Mouse (Mus musculus) left cerebral cortex, adult 2 months (tissue): ENCODE results near the gene Grhl1. TPM values are rescaled to one million over a fixed set of nuclear protein-coding genes. Genes with fewer than 3 reads are reported as not detected.
"Not testable (repeated sequence)": the region's sequence is repeated elsewhere in the genome, so short reads cannot be mapped to it uniquely, and the experiment has no call there.

ENCODE experiments used
- DNase-seq, 2 experiments: peaks; one replicate each; pipeline ENCODE4 v3.0.0; 2021 to 2022; ENCODE audit warnings: low spot score in 2 of 2, mixed read lengths in 1 of 2; ENCODE audit errors: extremely low spot score in 1 of 2
- H3K27ac ChIP-seq: fragments of 200-600 bp; 2 replicates; pipeline ENCODE4 v1.8.1; 2022
- H3K4me3 ChIP-seq: fragments of 200-600 bp; 2 replicates; pipeline ENCODE4 v1.8.1; 2022
- CTCF ChIP-seq: fragments of 200-600 bp; IDR thresholded peaks from 2 replicates; pipeline ENCODE4 v1.8.1; 2022; ENCODE audit warnings: antibody characterized with exemption, mild to moderate bottlenecking, moderate library complexity
- intact Hi-C: fragments of 180-260 bp; cut with DNase I; formaldehyde crosslinking; loops from one replicate; pipeline ENCODE4 v1.15.1; 2025
- total RNA-seq, 2 experiments: library from RNA; stranded (reverse); gene quantifications; 2 replicates each; pipeline ENCODE4 v1.2.3; 2021

Gene Grhl1
- total RNA-seq, 2 experiments from 2014 or later: 13.1 to 13.2 TPM

- intact Hi-C loops: no loop called here
Observed at GRCm38 (mm10) chr12:24627215-24627614, 55.1 kb downstream of the Grhl1 start.

GRCm38 (mm10) chr12:24630220-24630619 lies 58.1 kb downstream of the Grhl1 start:
- DNase-seq: no peak
- no peak overlapping the region for H3K27ac ChIP-seq
- no peak overlapping the region for H3K4me3 ChIP-seq
- intact Hi-C loops: loop anchor here (2.0 kb wide), 1 partner anchor 67 kb away; no protein-coding TSS in a partner anchor
- TF ChIP-seq CTCF: peak; percentile 59

More at GRCm38 (mm10) chr12:24627215-24627614, 55.1 kb downstream of the Grhl1 start:
- H3K27ac ChIP-seq: no peak overlapping the region
- no peak overlapping the region for H3K4me3 ChIP-seq
- no peak for TF ChIP-seq CTCF
- no peak for DNase-seq

- Histone ChIP-seq H3K27ac (no peak overlapping the region), H3K4me3 (no peak overlapping the region)
- no peak for DNase-seq
- intact Hi-C loops: no loop called here
- TF ChIP-seq CTCF: no peak
Observed at GRCm38 (mm10) chr12:24632404-24632803, 60.3 kb downstream of the Grhl1 start.

- H3K27ac ChIP-seq: peak overlapping the region; percentile 65; the same call in 1 of the 2 replicates
- intact Hi-C loops: no loop called here
Observed at GRCm38 (mm10) chr12:24633753-24634191, 61.7 kb downstream of the Grhl1 start.

GRCm38 (mm10) chr12:24634212-24634611 lies 62.1 kb downstream of the Grhl1 start:
- intact Hi-C loops: no loop called here
- Histone ChIP-seq H3K4me3 (no peak overlapping the region), H3K27ac (peak overlapping the region; percentile 65)
- TF ChIP-seq CTCF: no peak
- DNase-seq: no peak

More at GRCm38 (mm10) chr12:24633753-24634191, 61.7 kb downstream of the Grhl1 start:
- TF ChIP-seq CTCF: no peak
- no peak for DNase-seq
- no peak overlapping the region for H3K4me3 ChIP-seq

GRCm38 (mm10) chr12:24634648-24635047 lies 62.6 kb downstream of the Grhl1 start:
- no peak for DNase-seq
- intact Hi-C loops: no loop called here
- TF ChIP-seq CTCF: no peak
- H3K4me3 ChIP-seq: no peak overlapping the region
- H3K27ac ChIP-seq: peak overlapping the region; percentile 65; the same call in 1 of the 2 replicates

GRCm38 (mm10) chr12:24638787-24639186 lies 66.7 kb downstream of the Grhl1 start:
- intact Hi-C loops, H3K27ac ChIP-seq, H3K4me3 ChIP-seq, DNase-seq: not testable (repeated sequence)

GRCm38 (mm10) chr12:24642370-24642802 lies 70.3 kb downstream of the Grhl1 start:
- DNase-seq: peak; percentile 47 to 62
- intact Hi-C loops: no loop called here
- Histone ChIP-seq H3K27ac (no peak overlapping the region), H3K4me3 (no peak overlapping the region)
- TF ChIP-seq CTCF: no peak

- TF ChIP-seq CTCF: no peak
- Histone ChIP-seq H3K27ac (no peak overlapping the region), H3K4me3 (no peak overlapping the region)
- DNase-seq: no peak
- intact Hi-C loops: no loop called here
Observed at GRCm38 (mm10) chr12:24644125-24644571, 72.1 kb downstream of the Grhl1 start.

GRCm38 (mm10) chr12:24645901-24646300 lies 73.8 kb downstream of the Grhl1 start:
- H3K4me3 ChIP-seq: no peak overlapping the region
- TF ChIP-seq CTCF: no peak
- intact Hi-C loops: no loop called here
- no peak overlapping the region for H3K27ac ChIP-seq
- DNase-seq: no peak

GRCm38 (mm10) chr12:24648094-24648493 lies 76.0 kb downstream of the Grhl1 start:
- Histone ChIP-seq H3K27ac (no peak overlapping the region), H3K4me3 (no peak overlapping the region)
- intact Hi-C loops: no loop called here
- no peak for DNase-seq
- TF ChIP-seq CTCF: no peak

GRCm38 (mm10) chr12:24650415-24651062 lies 78.5 kb downstream of the Grhl1 start:
- Histone ChIP-seq H3K4me3 (peak overlapping the region; percentile 93), H3K27ac (peak overlapping the region; percentile 89)
- intact Hi-C loops: no loop called here
- TF ChIP-seq CTCF: no peak; the same call in none of the 2 replicates
- DNase-seq: no peak
